Mouse (Mus musculus) limb, embryonic 14.5 days (tissue): ENCODE results near the gene Myoc. TPM values are rescaled to one million over a fixed set of nuclear protein-coding genes. Genes with fewer than 3 reads are reported as not detected.
"Not testable (repeated sequence)": the region's sequence is repeated elsewhere in the genome, so short reads cannot be mapped to it uniquely, and the experiment has no call there.

ENCODE experiments used
- ATAC-seq: fragments of 200-750 bp; cut with Nextera tagmentation; 2 replicates; pipeline ENCODE4 v1.8.0; 2017; ENCODE audit warnings: low read depth, moderate number of reproducible peaks, moderate TSS enrichment; ENCODE audit not compliant: low FRiP score
- DNase-seq: peaks from one replicate; pipeline ENCODE4 v3.0.0-alpha.2; 2015; ENCODE audit warnings: low spot score
- H3K27ac ChIP-seq: fragments of 300-500 bp; sonication (generic); replicated peaks from 2 replicates; pipeline ENCODE4 v1.5.1; 2014; ENCODE audit warnings: low read depth, mild to moderate bottlenecking, low read length, moderate library complexity, mixed read lengths
- H3K27me3 ChIP-seq: fragments of 300-500 bp; sonication (generic); 2 replicates; pipeline ENCODE4 v1.6.1; 2014; ENCODE audit warnings: low read length, mixed read lengths; ENCODE audit not compliant: control insufficient read depth, insufficient read depth
- H3K36me3 ChIP-seq: fragments of 300-500 bp; sonication (generic); 2 replicates; pipeline ENCODE4 v1.6.1; 2014; ENCODE audit warnings: mild to moderate bottlenecking, low read length, moderate library complexity, mixed read lengths; ENCODE audit not compliant: control insufficient read depth, insufficient read depth
- H3K4me1 ChIP-seq: fragments of 300-500 bp; sonication (generic); 2 replicates; pipeline ENCODE4 v1.6.1; 2014; ENCODE audit warnings: antibody characterized with exemption, low read length, mixed read lengths; ENCODE audit not compliant: control insufficient read depth, insufficient read depth
- H3K4me2 ChIP-seq: fragments of 300-500 bp; sonication (generic); replicated peaks from 2 replicates; pipeline ENCODE4 v1.6.1; 2014; ENCODE audit warnings: low read depth, mild to moderate bottlenecking, low read length, moderate library complexity; ENCODE audit not compliant: severe bottlenecking
- H3K4me3 ChIP-seq: fragments of 300-500 bp; sonication (generic); replicated peaks from 2 replicates; pipeline ENCODE4 v1.5.1; 2014; ENCODE audit warnings: low read length
- H3K9ac ChIP-seq: fragments of 300-500 bp; sonication (generic); 2 replicates; pipeline ENCODE4 v1.6.1; 2014; ENCODE audit warnings: mild to moderate bottlenecking, low read depth, low read length, moderate library complexity; ENCODE audit not compliant: severe bottlenecking
- H3K9me3 ChIP-seq: fragments of 300-500 bp; sonication (generic); 2 replicates; pipeline ENCODE4 v1.6.1; 2016; ENCODE audit warnings: low read length; ENCODE audit not compliant: control insufficient read depth
- POLR2A ChIP-seq: fragments of 200-500 bp; IDR thresholded peaks from 2 replicates; pipeline ENCODE4 v1.8.0; 2012; ENCODE audit warnings: inconsistent platforms, mild to moderate bottlenecking, moderate library complexity, borderline replicate concordance; ENCODE audit not compliant: insufficient read depth, insufficient read length; ENCODE audit errors: extremely low read depth
- WGBS: fragments of 180-500 bp; shearing (Covaris S2); extraction: QIAGEN DNeasy Blood & Tissue Kit; methylation state at CpG from one replicate; pipeline ENCODE4 v1.1.7; 2014; 5-methylcytosine and 5-hydroxymethylcytosine counted together
- polyA plus RNA-seq, 2 experiments: library from polyadenylated mRNA; depleted of rRNA in 1 of 2; stranded (reverse) in 1 of 2; unstranded in 1 of 2; fragments of >200 nt; fragmentation: Nextera tagmentation in 1 of 2; extraction: Ambion mirVana in 1 of 2; gene quantifications; 2 replicates each; pipeline versions ENCODE4 v1.2.1 to v1.2.3; 2012 to 2014

Myoc gene
- polyA plus RNA-seq, 2 experiments = 0.23 TPM; not detected in 1

GRCm38 (mm10) chr1:162623895-162624294 lies 15.1 kb upstream of the Myoc start:
- Histone ChIP-seq H3K9me3 (no peaks in the 10 kb centered on the region), H3K9ac (no peak overlapping the region), H3K4me2 (no peak overlapping the region), H3K36me3 (no peaks in the 10 kb centered on the region), H3K4me3 (no peak overlapping the region), H3K27ac (no peak overlapping the region), H3K27me3 (no peaks in the 10 kb centered on the region), H3K4me1 (no peaks in the 10 kb centered on the region)
- TF ChIP-seq POLR2A = no peak
- ATAC-seq (no peak), DNase-seq (no peak)
- 28% methylated on average over 4 of the region's 4 CpGs for WGBS

DNA sequence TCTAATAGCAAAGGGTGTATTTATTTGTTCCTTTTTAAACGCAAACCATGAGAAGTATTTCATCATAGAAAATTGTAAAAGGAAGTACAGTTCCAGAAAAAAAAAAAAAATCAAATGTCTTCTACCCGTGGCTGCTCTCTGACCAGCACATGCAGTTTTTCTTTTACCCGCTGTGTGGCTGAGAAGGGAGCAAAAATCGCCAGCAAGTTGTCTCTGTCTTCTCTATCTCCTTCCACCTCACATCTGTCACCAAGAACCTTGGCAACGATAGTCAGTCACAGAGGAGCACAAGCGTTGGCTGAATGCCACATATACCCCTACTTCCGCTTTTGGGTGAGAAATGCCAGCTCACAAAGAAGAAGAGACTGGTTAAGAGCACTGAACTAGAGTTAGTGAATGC lies 13.7 kb upstream of the Myoc start:
- H3K27me3 ChIP-seq = no peaks in the 10 kb centered on the region
- DNase-seq (no peak), ATAC-seq (no peak)
- no peaks in the 10 kb centered on the region for H3K4me1 ChIP-seq
- no peak for TF ChIP-seq POLR2A
- no peaks in the 10 kb centered on the region for H3K36me3 ChIP-seq
- H3K9me3 ChIP-seq = no peaks in the 10 kb centered on the region
- 68% methylated on average over 7 of the region's 7 CpGs for WGBS
- H3K9ac ChIP-seq = no peak overlapping the region
- no peak overlapping the region for H3K4me2 ChIP-seq
- no peak overlapping the region for H3K27ac ChIP-seq
- H3K4me3 ChIP-seq = no peak overlapping the region

DNA sequence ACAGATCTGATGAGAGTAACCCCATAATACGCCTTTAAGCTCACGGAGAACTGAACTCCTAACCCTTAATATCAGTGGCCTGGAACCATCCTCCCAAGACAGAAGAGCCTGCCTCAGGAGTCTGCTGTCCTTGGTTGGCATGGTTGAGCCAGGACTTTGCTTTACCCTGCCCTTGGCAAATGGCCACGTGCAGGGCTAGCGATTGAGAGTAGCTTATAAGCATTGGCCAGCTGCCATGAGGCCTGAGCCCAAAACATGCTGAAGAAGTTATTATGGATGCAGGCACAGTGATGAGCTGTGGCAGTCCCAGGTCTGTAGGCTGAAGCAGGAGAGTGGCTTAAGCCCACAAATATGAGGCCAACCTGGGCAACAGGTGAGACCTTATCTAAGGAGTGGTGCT lies 11.1 kb upstream of the Myoc start:
- not testable (repeated sequence) for ATAC-seq, DNase-seq

DNA sequence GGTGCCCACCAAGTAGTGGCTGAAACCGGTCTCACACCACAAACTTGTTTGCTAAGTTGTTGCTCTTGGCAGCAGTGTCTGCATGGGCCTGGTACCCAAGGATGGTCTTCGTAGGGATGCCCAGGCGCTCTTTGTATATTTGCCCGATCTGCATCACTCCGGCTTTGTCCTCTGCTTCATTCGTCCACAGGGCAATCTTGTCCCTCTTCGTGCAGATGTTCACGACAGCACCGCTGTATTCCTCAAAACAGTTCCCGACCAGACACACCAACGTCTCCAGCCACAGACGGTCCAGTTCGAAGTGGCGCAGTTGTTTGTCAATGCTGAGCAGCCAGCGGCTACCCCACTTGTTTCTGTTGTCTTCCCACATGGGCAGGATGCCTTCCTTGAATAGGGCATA lies 10.6 kb upstream of the Myoc start:
- H3K9ac ChIP-seq, H3K9me3 ChIP-seq, H3K27ac ChIP-seq, ATAC-seq, H3K27me3 ChIP-seq, H3K4me2 ChIP-seq, H3K4me1 ChIP-seq, H3K36me3 ChIP-seq, H3K4me3 ChIP-seq, DNase-seq: not testable (repeated sequence)
- 96% methylated on average over 15 of the region's 15 CpGs for WGBS

More for the DNA sequence above, 11.1 kb upstream of the Myoc start:
- H3K36me3 ChIP-seq, H3K4me3 ChIP-seq, H3K4me1 ChIP-seq, H3K27ac ChIP-seq, H3K27me3 ChIP-seq, H3K9me3 ChIP-seq, H3K4me2 ChIP-seq, H3K9ac ChIP-seq: not testable (repeated sequence)
- 81% methylated on average over 4 of the region's 4 CpGs for WGBS

GRCm38 (mm10) chr1:162635291-162635931 lies 3.5 kb upstream of the Myoc start:
- WGBS = 33% methylated on average over 1 of the region's 1 CpGs
- H3K27ac ChIP-seq, H3K4me3 ChIP-seq, H3K4me1 ChIP-seq, H3K27me3 ChIP-seq, H3K9me3 ChIP-seq, H3K4me2 ChIP-seq, H3K36me3 ChIP-seq, ATAC-seq, DNase-seq, H3K9ac ChIP-seq: not testable (repeated sequence)

- H3K9me3 ChIP-seq = no peaks in the 10 kb centered on the region
- WGBS = 67% methylated on average over 3 of the region's 3 CpGs
- no peak for TF ChIP-seq POLR2A
- no peak overlapping the region for H3K4me2 ChIP-seq
- ATAC-seq (no peak), DNase-seq (no peak)
- no peak overlapping the region for H3K4me3 ChIP-seq
- no peak overlapping the region for H3K9ac ChIP-seq
- H3K27me3 ChIP-seq = no peaks in the 10 kb centered on the region
- H3K36me3 ChIP-seq = no peaks in the 10 kb centered on the region
- peaks cover 4% of the 10 kb centered on the region; the same call in 1 of the 2 replicates for H3K4me1 ChIP-seq
- no peak overlapping the region for H3K27ac ChIP-seq
Measured at GRCm38 (mm10) chr1:162636516-162636915, 2.4 kb upstream of the Myoc start.
